Mouse (Mus musculus): ENCODE data around the gene Icam1.

DNA sequence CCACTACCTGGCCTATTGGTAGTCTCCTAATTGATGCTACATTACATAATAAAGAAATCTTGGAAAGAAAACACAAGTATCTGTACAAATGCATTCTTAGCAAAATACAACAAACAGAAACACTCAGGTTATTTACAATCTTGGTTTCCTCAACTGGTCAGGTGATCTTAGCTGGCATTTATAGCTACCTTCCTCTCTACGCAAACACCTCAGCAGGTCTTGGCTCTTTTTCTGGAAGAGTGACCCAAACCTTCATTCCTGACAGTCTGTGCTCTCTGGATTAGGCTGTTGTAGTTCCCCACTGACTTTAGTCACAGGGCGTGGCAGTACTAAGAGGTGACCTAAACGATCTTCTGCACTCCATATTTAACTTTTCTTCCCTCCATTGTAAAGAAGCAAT lies 29.4 kb downstream of the Icam1 start:
- TF ChIP-seq CTCF (IDR thresholded peaks at IDR 0.05; ENCODE audit: low read depth, low read length) (no peak), POLR2A (IDR thresholded peaks at IDR 0.05; ENCODE audit: borderline replicate concordance, low read depth, low read length) (no peak)

Data from bone marrow macrophage, adult 2 months (primary cell).